Mouse (Mus musculus) olfactory bulb, adult 2 months (tissue): ENCODE measurements around the gene St6gal2. TPM values are rescaled to one million over a fixed set of nuclear protein-coding genes. Genes with fewer than 3 reads are reported as not detected.

Source experiments
- H3K27ac ChIP-seq: fragments of 200-500 bp; 2 replicates; pipeline ENCODE4 v1.5.1; 2012; ENCODE audit warnings: low read depth, low read length; ENCODE audit not compliant: insufficient read depth
- H3K4me1 ChIP-seq: fragments of 200-500 bp; 2 replicates; pipeline ENCODE4 v1.6.1; 2012; ENCODE audit warnings: low read length; ENCODE audit not compliant: control insufficient read depth, insufficient read depth
- H3K4me3 ChIP-seq: fragments of 200-500 bp; 2 replicates; pipeline ENCODE4 v1.5.1; 2012; ENCODE audit warnings: mild to moderate bottlenecking, low read depth, low read length, moderate library complexity; ENCODE audit not compliant: insufficient read depth
- CTCF ChIP-seq: fragments of 200-500 bp; IDR thresholded peaks from 2 replicates; pipeline ENCODE4 v1.5.1; 2012; ENCODE audit warnings: low read depth, mild to moderate bottlenecking, low read length, moderate library complexity; ENCODE audit not compliant: insufficient read depth
- POLR2A ChIP-seq: fragments of 200-500 bp; IDR thresholded peaks from 2 replicates; pipeline ENCODE4 v1.6.1; 2012; ENCODE audit warnings: mild to moderate bottlenecking, low read depth, low read length, moderate library complexity; ENCODE audit not compliant: insufficient read depth
- WGBS: fragments of 180-500 bp; shearing (Covaris S2); methylation state at CpG from one replicate; pipeline ENCODE4 v1.1.7; 2018; 5-methylcytosine and 5-hydroxymethylcytosine counted together
- polyA plus RNA-seq: library from polyadenylated mRNA; stranded (reverse); fragments of >200 nt; gene quantifications from 2 replicates; pipeline ENCODE4 v1.2.4, GENCODE M21; 2012; ENCODE audit warnings: low replicate concordance; ENCODE audit not compliant: missing spikeins, insufficient read depth, insufficient read length

Gene St6gal2
- polyA plus RNA-seq, 1 experiment, result not detected

GRCm38 (mm10) chr17:55475974-55476373 lies 30.8 kb downstream of the St6gal2 start:
- 87% methylated on average over 4 of the region's 4 CpGs for WGBS
- H3K4me3 ChIP-seq, result no peak overlapping the region
- no peak for TF ChIP-seq CTCF
- no peak for TF ChIP-seq POLR2A
- H3K27ac ChIP-seq, result no peak overlapping the region
- H3K4me1 ChIP-seq, result no peaks in the 10 kb centered on the region

GRCm38 (mm10) chr17:55477361-55477760 lies 32.2 kb downstream of the St6gal2 start:
- Histone ChIP-seq H3K27ac (no peak overlapping the region), H3K4me1 (no peaks in the 10 kb centered on the region), H3K4me3 (no peak overlapping the region)
- TF ChIP-seq CTCF (no peak), POLR2A (no peak)

GRCm38 (mm10) chr17:55479367-55479766 lies 34.2 kb downstream of the St6gal2 start:
- no peaks in the 10 kb centered on the region for H3K4me1 ChIP-seq
- H3K4me3 ChIP-seq, result no peak overlapping the region
- no peak overlapping the region for H3K27ac ChIP-seq
- 48% methylated on average over 7 of the region's 7 CpGs for WGBS
- TF ChIP-seq CTCF (no peak), POLR2A (no peak)

- Histone ChIP-seq H3K4me3 (no peak overlapping the region), H3K4me1 (no peaks in the 10 kb centered on the region), H3K27ac (no peak overlapping the region)
- TF ChIP-seq CTCF, result no peak
- no peak for TF ChIP-seq POLR2A
- 74% methylated on average over 7 of the region's 7 CpGs for WGBS
Measured at GRCm38 (mm10) chr17:55484108-55484870, 39.1 kb downstream of the St6gal2 start.

GRCm38 (mm10) chr17:55531872-55532271 lies 86.7 kb downstream of the St6gal2 start:
- 83% methylated on average over 7 of the region's 7 CpGs for WGBS
- H3K4me3 ChIP-seq, result no peak overlapping the region
- TF ChIP-seq CTCF (no peak), POLR2A (no peak)
- no peaks in the 10 kb centered on the region for H3K4me1 ChIP-seq
- H3K27ac ChIP-seq, result no peak overlapping the region

GRCm38 (mm10) chr17:55548476-55548875 lies 103.3 kb downstream of the St6gal2 start:
- Histone ChIP-seq H3K4me3 (no peak overlapping the region), H3K4me1 (no peaks in the 10 kb centered on the region), H3K27ac (no peak overlapping the region)
- 68% methylated on average over 1 of the region's 1 CpGs for WGBS
- TF ChIP-seq CTCF (no peak), POLR2A (no peak)

GRCm38 (mm10) chr17:55561774-55562173 lies 116.6 kb downstream of the St6gal2 start:
- Histone ChIP-seq H3K4me3 (no peak overlapping the region), H3K27ac (no peak overlapping the region), H3K4me1 (no peaks in the 10 kb centered on the region)
- TF ChIP-seq POLR2A, result no peak
- no peak for TF ChIP-seq CTCF
- WGBS, result 47% methylated on average over 2 of the region's 2 CpGs

Other genes starting within 250 kb of the St6gal2 start
- not detected in 2 replicates for gene Vmn2r118, start 179.8 kb downstream of the St6gal2 start, polyA plus RNA-seq